Mouse (Mus musculus) retina, postnatal 7 days (tissue): Measurements from ENCODE around the gene Dab1.

ENCODE experiments used
- DNase-seq: peaks from one replicate; pipeline ENCODE4 v3.0.0-alpha.2; 2012; ENCODE audit warnings: low read depth, low spot score

Gene Dab1

GRCm38 (mm10) chr4:104718973-104719795 lies 1100.0 kb downstream of the Dab1 start:
- no peak for DNase-seq

- DNase-seq: no peak
These were observed 1104.4 kb downstream of the Dab1 start for GRCm38 (mm10) chr4:104723527-104724045.

- no peak for DNase-seq
These were observed 1105.1 kb downstream of the Dab1 start for GRCm38 (mm10) chr4:104724258-104724657.

GRCm38 (mm10) chr4:104725673-104726072 lies 1106.5 kb downstream of the Dab1 start:
- DNase-seq: no peak

- no peak for DNase-seq
These were observed 1110.0 kb downstream of the Dab1 start for GRCm38 (mm10) chr4:104729185-104729584.

GRCm38 (mm10) chr4:104746500-104746899 lies 1127.3 kb downstream of the Dab1 start:
- DNase-seq: no peak

- no peak for DNase-seq
These were observed 1134.9 kb downstream of the Dab1 start for GRCm38 (mm10) chr4:104754090-104754489.

GRCm38 (mm10) chr4:104760878-104761624 lies 1141.9 kb downstream of the Dab1 start:
- no peak for DNase-seq

GRCm38 (mm10) chr4:104766065-104766464 lies 1146.9 kb downstream of the Dab1 start, which contains the start of gene C8b:
C8b (plus strand) TSS chr4:104766317.
- DNase-seq: no peak

- DNase-seq: no peak
These were observed 1149.0 kb downstream of the Dab1 start for GRCm38 (mm10) chr4:104768190-104768589.

- no peak for DNase-seq
These were observed 1150.4 kb downstream of the Dab1 start for GRCm38 (mm10) chr4:104769602-104770001.

GRCm38 (mm10) chr4:104770331-104770730 lies 1151.2 kb downstream of the Dab1 start:
- no peak for DNase-seq

GRCm38 (mm10) chr4:104775601-104776000 lies 1156.4 kb downstream of the Dab1 start:
- DNase-seq: no peak

- DNase-seq: no peak
These were observed 1160.3 kb downstream of the Dab1 start for GRCm38 (mm10) chr4:104779460-104779859.

GRCm38 (mm10) chr4:104781441-104781840 lies 1162.3 kb downstream of the Dab1 start:
- DNase-seq: no peak

GRCm38 (mm10) chr4:104782346-104782745 lies 1163.2 kb downstream of the Dab1 start:
- no peak for DNase-seq

GRCm38 (mm10) chr4:104792111-104792510 lies 1173.0 kb downstream of the Dab1 start:
- no peak for DNase-seq
